Mouse (Mus musculus) heart, postnatal 25 days (tissue): ENCODE measurements at regions not wholly inside any gene's neighbourhood (a gene's known extent, or its start where the extent isn't known, plus 50 kb on each side); places are given as distances from the start of the nearest gene placed in this dataset.

ENCODE experiments used
- DNase-seq: peaks from one replicate; pipeline ENCODE4 v3.0.0; 2022; ENCODE audit warnings: low spot score
- intact Hi-C: fragments of 180-260 bp; cut with DNase I; formaldehyde crosslinking; loops from one replicate; pipeline ENCODE4 v1.15.1; 2025

DNA sequence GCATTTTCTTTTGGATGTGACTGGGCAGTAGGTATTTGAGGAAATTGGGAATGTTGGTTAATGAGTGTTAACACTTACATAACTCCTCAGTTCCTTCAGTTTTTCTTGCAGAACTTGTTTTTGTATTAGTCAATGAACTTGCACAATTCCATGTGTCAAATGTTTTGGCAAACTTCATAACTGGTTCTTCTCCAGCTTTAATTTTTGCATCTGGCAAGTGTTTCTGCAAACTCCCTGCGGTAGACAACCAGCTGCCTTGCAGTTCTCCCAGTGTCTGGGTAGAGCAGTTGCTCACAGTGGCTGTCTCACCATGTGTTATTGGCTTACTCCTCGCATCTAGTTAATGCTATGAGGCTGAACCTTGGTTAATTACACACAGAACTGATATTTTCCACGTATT lies 790.4 kb downstream of the Epha4 start:
- intact Hi-C loops: no loop called here
- DNase-seq: peak; percentile 31

DNA sequence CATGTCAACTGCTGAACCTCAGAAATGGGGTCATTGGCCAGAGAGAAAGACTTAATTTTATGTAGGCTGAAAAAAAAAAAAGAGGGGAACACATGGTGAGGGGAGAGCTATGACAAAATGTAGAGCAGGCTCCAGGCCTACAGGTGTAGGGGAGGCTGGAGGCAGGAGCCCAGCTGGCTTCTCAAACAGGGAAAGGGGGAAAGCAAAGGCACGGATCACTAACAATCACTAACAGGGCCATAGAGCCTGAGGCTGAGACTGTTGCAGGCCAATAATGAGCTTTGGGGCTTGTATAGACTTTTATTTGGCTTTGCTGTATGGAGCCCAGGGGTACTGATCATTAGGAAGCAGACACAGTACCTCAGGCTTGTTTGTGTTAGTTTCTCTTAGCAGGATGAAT lies 777.9 kb downstream of the Epha4 start:
- intact Hi-C loops: no loop called here
- DNase-seq: no peak

DNA sequence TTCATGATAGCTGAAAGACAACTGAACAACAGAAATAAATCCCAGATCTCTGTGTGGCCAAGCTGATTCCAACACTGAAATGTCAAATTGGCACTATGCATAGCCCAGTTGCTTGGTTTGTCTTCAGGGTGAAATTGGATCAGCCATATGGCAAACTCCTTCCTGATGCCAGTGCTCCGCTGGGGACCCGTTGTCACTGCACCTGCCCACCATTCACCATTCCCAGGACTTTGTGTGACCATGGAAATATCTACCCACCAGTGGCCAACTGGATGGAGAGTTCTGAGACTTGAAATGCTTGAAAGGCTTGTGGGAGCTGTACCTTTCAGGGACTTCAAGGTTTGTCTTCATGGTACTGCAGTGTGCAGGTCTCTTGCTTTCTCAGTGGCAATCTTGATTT lies 777.2 kb downstream of the Epha4 start:
- intact Hi-C loops: no loop called here
- DNase-seq: no peak

DNA sequence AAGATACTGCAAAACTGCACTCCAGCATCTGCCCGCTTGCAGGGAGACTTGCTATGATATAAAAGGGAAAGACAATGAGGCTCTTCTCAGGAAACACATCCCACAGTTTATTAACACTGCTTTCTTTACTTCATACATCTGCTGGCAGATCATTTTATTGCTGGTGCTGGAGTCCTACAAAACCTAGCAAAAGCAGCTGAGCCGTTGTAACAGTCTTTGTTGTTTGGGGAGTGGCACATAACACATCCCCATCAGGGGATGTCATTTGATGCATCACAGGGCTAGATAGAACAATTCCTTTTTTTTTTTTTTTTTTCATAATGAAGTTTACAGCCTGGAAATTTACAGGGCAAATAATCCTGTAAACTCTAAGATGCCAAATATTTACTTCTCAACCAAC lies 742.2 kb downstream of the Epha4 start:
- intact Hi-C loops: no loop called here
- DNase-seq: no peak

DNA sequence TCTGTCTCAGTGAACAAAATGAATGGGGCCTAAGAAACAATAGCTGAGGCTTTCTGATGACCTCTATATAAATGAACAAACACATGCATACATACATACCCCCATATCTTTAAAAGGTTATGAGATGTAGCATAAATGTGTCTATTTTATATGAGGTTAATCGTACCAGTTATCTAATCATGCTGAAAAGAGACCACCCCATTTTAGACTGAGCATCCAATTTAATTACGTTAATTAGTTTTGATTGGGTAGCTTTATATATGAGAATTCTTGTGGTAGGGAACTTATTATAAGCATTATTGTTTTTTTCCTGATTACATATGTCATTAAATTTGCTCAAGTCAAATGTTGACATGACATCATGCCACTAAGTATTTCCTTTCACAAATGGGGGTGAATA lies 728.0 kb downstream of the Epha4 start:
- intact Hi-C loops: no loop called here
- DNase-seq: no peak

DNA sequence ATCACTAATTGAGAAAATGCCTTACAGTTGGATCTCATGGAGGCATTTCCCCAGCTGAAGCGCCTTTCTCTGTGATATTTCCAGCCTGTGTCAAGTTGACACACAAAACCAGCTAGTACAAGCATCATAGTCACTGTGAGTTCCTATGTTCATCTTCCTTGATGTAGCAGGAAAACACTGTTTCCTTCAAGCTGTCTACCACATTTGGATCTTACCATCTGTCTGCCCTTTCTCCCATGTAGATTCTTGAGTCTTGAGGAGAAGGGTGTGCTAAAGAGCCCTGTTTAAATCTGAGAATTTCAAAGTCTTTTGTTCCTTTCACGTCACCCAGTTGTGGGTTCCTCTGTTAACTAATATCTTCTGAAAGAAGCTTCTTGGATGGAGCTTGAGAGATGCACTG lies 721.5 kb downstream of the Epha4 start:
- intact Hi-C loops: no loop called here

DNA sequence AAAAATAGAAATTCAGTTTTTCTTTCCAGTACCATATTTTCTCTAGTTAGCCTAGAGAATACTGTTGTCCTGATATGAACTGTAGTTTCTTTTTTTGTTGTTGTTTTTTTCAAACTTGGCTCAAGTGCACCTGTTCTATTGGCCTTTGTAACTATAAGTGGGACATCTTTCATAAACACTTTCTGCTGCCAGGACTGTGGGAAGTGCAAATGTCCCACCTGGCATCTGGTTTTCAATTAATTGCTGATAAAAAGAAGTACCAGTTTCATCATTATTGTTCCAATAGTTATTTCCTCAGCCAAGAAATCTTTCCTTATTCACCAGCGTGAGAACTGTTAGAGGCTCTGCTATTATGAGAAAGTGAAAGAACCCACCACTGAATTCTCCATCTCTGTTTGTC lies 695.0 kb downstream of the Epha4 start:
- DNase-seq: no peak
- intact Hi-C loops: no loop called here

More for the DNA sequence above, 721.5 kb downstream of the Epha4 start:
- DNase-seq: no peak

DNA sequence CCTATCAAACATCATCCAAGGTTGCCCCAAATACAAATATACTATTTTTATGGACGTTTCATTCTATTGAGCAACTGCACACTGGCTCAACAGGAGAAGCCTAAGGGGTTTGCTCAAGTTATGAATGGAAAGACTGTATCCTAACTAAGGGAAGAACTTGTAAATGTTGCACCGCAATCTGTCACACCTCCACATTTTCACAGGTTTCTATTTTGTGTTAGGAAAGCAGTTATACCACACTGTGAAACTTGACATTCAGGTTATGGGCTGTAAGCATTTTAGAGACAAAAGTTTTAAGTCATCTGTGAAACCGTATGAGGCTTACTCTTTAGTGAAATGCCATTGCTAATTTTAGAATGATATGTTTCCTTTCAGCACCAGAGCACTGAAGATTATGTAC lies 693.3 kb downstream of the Epha4 start:
- intact Hi-C loops: no loop called here
- no peak for DNase-seq

DNA sequence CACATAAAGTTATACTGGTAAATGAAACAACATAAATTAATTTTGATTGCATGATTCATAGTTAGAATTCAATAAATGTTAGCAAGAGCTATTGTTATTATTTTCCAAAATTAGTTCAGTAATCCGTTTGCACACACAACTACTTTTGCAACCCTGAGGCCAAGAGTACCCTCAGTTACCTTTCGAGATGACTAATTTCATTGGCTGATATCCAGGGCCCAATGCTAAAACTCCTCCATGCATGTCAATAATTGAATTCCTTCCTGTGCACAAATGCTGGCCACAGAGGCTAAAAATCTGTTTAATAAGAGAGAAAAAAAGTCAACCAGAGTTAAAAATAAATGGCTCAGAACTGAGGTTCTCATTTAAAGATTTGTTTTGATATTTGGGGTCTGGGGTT lies 685.2 kb downstream of the Epha4 start:
- DNase-seq: no peak
- intact Hi-C loops: no loop called here

DNA sequence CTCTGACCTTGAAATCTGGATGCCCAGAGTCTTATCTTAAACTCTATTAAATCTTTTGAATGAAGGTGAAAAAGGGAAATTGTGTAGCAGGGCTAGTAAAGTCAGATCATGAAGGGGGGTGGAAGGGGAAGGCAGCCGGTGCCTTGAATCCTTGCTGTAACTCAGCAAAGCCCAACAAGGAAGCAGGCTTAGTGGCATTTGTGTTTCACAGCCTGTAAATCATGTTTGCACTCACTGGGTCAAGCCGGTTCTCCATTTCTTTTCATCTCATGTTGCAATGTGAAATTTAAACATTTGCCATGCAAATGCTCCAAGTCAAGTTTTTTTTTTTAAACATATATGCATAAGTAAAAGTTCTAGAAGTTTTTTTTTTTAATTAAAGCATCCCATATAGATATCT lies 682.6 kb downstream of the Epha4 start:
- intact Hi-C loops: no loop called here
- no peak for DNase-seq

DNA sequence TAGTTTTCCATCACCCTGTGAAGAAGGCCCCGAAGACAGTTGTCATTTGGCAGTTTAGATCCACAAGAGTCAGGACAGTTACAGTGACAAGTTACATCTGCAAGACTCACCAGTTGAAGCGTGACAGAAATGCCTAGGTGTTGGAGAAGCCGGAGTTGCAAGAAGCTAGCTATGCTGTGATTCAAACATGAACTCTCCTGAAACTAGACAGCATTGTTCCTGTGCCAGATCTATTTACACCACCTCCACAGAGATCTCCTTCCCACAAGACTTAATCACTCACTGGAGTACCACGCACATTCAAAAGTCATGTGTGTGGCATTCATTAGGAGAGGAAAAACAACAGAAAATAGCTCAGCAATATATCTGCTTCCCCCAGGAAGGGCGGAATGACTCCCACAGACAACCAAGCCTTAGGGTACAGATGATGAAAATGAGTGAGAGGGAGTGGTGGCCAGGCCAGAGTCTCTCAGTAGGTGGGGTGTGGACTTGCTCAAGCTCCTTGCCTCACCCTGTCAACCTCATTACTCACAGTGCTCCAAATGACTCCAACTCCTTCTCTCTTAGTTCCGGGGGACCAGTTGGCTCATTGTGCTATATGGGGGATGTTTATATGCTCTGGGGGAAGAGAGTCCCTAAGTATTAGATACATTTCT lies 679.7 kb downstream of the Epha4 start:
- intact Hi-C loops: no loop called here
- no peak for DNase-seq

DNA sequence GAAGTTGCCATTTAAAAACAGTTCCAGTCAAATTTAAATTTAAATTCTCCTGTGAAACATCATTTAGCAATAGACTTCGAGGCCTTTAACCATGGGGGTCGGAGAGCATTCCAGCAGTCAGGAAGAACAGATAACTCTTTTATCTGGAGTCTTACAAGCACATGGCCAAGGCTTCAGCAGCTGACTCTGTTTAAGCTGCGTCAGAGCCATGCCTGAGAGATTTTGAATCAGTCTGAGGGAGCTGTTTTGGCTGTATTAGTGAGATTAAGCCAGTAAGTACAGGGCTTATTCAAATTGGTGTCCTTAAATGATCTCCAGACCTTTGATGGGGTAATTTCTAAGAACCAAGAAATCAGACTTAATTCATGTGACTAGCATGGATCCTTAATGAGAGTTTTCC lies 665.5 kb downstream of the Epha4 start:
- no peak for DNase-seq
- intact Hi-C loops: no loop called here

DNA sequence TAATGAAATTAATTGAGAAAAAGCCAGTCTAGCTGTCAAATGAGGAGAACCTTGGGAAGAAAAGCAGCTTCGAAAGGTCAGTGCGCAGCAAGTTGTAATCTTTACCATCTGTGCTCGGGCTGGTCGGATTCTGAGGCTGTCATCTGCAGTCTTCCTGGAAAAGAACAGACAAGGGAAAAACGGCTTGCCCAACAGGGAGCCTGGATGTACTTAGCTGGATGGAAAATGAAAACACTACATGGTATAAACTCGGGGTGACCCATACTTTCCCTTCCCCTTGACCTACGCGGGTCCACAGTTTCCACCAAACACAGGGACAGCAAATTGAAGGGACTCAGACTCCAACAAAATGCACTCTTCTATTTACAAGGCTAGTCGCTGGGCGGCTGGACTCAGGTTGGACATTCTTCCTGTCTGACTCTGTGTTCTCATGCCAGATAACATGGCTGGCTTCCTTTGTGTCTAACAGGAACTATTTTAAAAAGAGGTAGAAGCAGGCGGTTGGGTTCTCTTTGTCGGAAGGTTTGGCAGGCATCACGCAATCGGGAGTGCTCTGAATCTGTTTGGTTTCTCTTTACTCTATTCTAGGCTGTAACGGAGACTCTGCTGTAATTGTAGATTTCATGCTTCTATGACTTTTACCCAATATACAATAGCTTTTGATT lies 648.5 kb downstream of the Epha4 start:
- no peak for DNase-seq
- intact Hi-C loops: no loop called here

DNA sequence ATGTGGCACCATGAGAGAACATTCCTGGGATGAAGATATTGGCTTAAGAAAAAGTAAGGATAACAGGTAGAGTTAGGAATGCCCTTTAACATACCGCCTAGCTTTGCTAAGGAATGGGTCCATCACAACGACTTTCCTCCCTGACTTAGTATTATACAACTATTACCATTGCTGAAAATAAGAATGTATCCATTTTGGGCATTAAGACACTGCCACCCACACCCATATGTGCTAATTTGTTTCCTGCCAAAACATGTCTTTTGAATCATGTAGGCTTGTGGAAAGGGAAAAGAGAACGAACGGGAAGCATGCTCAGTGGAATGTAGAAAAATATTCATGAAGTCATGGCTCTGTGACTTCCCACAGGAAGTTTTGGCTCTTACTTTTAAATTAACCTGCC lies 641.7 kb downstream of the Epha4 start:
- intact Hi-C loops: loop anchor here (10.0 kb wide), 1 partner anchor 652 kb away; no protein-coding TSS in a partner anchor

DNA sequence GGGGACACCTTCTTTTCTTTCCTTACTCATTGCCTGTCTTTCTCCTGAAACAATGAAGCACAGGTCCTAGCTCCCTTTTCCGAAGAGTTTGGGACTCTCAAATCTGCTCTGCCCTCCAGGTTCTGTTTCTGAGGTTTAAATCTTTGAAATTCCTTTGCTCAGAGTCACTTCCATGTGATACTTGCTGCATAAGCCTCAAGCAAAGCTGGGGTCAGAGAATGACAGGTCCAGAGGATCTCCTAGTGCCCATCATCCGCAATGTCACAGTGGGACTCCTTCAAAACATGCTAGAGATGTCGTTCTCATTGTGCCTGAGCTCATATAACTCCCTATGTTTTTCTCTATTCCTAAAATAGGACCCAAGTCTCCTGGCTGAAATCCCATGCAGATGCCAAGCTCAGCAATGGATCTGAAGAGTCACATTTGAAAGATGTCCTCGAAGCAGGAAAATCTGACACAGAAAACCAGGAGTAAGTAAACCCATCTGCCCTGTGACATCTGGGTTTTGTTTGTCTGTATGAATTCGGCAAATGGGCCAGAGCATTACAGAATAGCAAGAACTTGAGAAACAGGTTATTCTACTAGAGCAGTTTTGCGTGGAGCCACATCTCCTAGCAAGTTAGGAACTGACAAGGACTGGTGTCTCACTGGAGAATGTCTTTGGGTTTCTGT lies 634.6 kb downstream of the Epha4 start:
- intact Hi-C loops: no loop called here
- DNase-seq: no peak

More for the DNA sequence above, 641.7 kb downstream of the Epha4 start:
- no peak for DNase-seq

DNA sequence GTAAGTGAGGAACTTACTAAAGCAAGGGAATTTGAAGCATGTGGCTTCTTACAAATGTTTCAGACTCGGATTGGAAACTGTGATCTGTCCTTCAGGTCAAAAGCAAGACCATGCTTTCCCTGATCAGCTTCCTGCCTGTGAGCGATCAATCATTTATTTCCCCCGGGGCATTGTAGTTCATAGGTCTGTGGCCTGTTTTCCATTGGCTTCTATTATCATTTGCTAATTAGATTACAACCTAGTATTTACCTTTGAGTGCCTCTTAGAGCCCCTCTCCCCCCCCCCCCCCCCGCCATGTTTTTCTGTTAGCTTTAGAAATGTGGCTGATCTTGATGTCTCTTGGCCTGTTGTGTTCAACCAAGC lies 634.1 kb downstream of the Epha4 start:
- intact Hi-C loops: no loop called here
- no peak for DNase-seq

DNA sequence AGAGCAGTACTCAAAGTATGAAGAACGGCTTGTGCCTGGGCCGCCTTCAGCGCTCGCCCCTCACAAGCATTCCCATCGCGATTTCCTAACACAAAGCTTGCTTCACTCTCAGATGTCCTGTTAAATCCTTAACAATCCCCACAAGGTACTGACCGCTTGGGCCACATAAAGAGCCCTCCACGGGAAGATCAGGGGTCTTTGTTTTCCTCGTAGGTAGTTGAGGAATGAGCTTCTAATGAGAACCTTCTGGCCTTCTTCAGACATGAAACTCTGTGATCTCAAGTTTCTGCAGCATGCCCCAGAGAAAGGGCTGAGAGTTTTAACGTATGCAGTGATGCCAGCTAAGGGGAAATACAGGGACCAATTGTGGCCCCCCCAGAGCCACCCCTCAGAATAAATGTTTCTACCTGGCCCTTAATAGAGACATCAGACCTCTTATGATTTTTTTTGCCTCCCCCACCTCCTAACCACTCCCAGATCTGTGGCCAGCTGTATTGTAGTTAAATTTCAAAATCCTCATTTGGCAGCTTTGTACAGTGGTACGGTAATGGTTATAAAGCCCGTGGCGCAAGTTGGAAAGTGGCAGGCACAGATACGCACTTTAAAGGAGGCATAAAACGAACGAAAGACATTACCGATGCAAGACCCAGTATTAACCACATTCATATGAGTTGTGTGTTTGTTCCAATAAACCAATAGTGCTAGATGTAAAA lies 618.6 kb downstream of the Epha4 start:
- intact Hi-C loops: no loop called here
- no peak for DNase-seq

DNA sequence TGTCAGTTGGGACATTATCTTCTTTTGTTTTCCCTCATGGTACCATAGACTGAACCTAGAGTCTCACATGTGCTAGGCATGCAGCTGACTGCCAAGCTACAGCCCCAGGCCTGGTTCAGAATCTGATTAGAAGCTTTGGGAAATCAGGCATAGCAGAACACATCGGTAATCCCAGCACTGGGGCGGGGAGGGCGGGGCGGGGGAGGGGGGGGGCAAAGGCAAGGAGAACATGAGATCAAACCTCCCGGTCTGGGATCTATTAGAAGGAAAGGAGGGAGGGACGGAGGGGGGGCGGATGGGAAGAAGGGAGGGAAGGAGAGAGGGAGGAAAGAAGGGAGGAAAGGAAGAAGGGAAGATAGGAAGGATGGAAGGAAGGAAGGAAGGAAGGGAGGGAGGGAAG lies 617.5 kb downstream of the Epha4 start:
- intact Hi-C loops: no loop called here
- DNase-seq: no peak

DNA sequence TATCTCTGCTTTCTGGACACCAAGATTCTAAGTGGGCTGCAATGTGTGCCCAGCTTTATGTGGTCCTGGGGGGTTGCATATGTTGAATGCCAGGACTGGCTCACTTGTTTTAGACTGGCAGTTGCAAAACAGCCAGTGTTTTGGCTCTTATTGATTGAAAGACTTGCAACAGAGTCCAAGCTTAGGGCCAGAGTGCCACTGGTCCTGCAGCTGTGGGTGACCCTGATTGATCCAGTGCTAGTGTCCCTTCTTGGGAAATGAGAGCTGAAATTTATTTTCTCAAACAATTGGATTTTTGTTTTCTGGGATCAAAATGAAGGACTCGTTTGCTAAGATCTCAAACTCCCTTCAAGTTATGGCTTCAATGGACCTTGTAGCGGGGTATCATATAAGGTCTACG lies 603.4 kb downstream of the Epha4 start:
- DNase-seq: no peak
- intact Hi-C loops: no loop called here

DNA sequence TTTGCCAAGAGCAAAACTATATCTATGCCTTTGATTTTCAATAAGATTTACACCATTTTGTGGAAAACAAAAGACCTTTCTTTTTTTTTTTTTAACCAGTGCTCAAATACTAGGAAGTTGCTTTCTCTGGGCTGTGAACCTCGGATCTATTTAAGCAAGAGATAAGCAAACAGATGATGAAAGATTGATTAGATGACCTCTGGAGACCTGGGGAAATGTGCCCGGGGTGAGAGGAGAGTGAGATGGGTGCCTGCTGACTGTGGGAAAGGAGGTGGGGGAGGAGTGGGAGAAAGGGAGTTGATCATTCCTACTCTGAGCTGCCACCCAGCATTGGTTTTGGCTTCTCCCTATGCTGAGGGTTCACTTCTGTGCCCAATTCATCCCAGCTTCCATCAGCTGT lies 595.3 kb downstream of the Epha4 start:
- intact Hi-C loops: no loop called here
- DNase-seq: no peak

DNA sequence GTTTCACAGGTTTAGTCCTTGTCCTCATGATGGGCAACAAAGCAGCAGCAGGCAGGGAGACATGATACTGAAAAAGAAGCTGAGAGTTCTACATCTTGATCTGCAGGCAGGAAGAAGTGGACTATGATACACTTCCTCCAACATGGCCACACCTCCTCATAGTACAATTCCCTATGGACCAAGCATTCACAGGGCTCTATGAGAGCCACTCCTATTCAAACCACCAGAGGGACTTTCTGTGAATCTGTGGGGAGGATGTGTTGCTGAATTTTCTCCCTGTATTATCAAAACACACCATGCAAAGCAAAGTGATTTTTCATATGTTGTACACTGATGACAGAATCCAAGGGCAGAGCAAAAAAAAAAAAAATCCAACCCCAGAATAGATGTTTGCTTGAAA lies 594.3 kb downstream of the Epha4 start:
- intact Hi-C loops: no loop called here
- DNase-seq: no peak
